Mouse (Mus musculus): ENCODE measurements around the gene Cnot6l.

DNA sequence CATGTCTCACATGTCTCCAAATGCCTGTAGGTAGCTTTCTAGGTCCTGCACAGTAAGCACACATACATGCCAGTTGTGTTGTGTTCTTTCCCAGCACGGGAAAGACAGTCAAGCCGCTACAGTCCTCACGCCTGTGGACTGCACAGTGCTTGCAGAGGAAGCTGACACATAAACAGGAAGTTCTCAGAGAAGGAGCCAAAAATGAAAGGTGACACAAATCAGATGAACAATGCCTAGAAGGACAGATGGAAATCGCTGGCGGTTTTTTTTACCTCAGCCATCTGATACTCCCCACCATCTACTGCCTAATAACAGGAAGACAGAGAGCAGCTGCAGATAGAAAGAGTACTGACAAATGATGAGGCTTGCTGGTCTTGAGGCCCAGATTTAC lies at the start of gene Cnot6l:
- no peak for TF ChIP-seq CTCF (IDR thresholded peaks at IDR 0.05)
- TF ChIP-seq EP300 (IDR thresholded peaks at IDR 0.05; ENCODE audit: insufficient read depth, low read depth, low read length) = peak; percentile 93

Data from heart, adult 2 months (tissue).